In the genomic region with DNA sequence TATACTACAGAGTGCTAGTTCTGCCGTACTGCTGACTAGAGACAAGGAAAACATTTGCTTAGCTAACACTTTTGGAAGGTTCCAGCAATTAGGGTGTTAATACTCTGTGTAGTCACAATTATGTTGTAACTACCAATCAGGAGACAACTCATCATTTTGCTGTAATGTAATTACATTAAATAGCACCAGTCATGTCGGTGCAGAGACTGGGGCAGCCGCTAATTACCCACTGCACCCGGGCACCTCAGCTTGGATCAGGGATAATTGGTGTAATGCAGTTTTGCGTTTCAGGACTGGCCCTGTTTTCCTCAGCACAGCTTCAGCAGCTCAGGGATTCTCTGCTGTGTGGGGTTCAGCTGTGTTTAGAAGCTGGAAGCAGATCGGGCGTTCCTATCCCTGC, we compare ENCODE assay signal across 14 mouse cellular contexts. TPM values are rescaled to one million over a fixed set of nuclear protein-coding genes. Genes with fewer than 3 reads are reported as not detected.
A peak's percentile ranks its signal among the peaks of the same experiment; 100 is the strongest.
DNase-seq lines count a peak whose midpoint lies in the region; ATAC-seq and TF ChIP-seq lines count a peak whose summit lies in the region.
"Had no signal": no experiment of that assay in that cellular context is flagged by ENCODE, and none has a peak within 500 bp of the region (broad histone marks: within the 10 kb centered on the region; RNA-seq: fewer than 3 reads in every experiment).

No protein-coding gene starts in this region.

- peak; percentile 90 for ATAC-seq in forebrain, embryonic 11.5 days (replicated peaks; ENCODE audit: low FRiP score)
- ATAC-seq in embryonic facial prominence, embryonic 11.5 days (replicated peaks; ENCODE audit: insufficient number of reproducible peaks, low FRiP score, low TSS enrichment, low read depth), result peak; percentile 70
- peak; percentile 77 for ATAC-seq in hindbrain, embryonic 14.5 days (ENCODE audit: low FRiP score)
- no peak; the same call in 1 of the 2 replicates for ATAC-seq in midbrain, postnatal 0 days (ENCODE audit: low FRiP score)

- H3K4me2 ChIP-seq in forebrain, embryonic 11.5 days (ENCODE audit: low read depth, low read length, severe bottlenecking), result no peak overlapping the region
- H3K4me2 ChIP-seq in embryonic facial prominence, embryonic 11.5 days (ENCODE audit: low read depth, low read length), result no peak overlapping the region
- peak overlapping the region; percentile 4 for H3K4me2 ChIP-seq in hindbrain, embryonic 14.5 days (replicated peaks)
- no peak overlapping the region for H3K4me2 ChIP-seq in midbrain, postnatal 0 days (ENCODE audit: low read depth, low read length, poor library complexity, severe bottlenecking)

- WGBS in forebrain, embryonic 11.5 days, result 56% methylated on average over 7 of the region's 7 CpGs
- WGBS in forebrain, embryonic 10.5 days, result 67% methylated on average over 7 of the region's 7 CpGs
- 26% methylated on average over 7 of the region's 7 CpGs for WGBS in embryonic facial prominence, embryonic 11.5 days
- 54% methylated on average over 7 of the region's 7 CpGs for WGBS in hindbrain, embryonic 14.5 days
- WGBS in midbrain, postnatal 0 days, result 51% methylated on average over 7 of the region's 7 CpGs

- no peak overlapping the region for H3K4me3 ChIP-seq in forebrain, embryonic 11.5 days (ENCODE audit: low read depth, low read length)
- no peak overlapping the region for H3K4me3 ChIP-seq in forebrain, embryonic 10.5 days
- H3K4me3 ChIP-seq in embryonic facial prominence, embryonic 11.5 days (ENCODE audit: low read depth, low read length), result no peak overlapping the region
- no peak overlapping the region for H3K4me3 ChIP-seq in hindbrain, embryonic 14.5 days (replicated peaks; ENCODE audit: low read length)
- no peak overlapping the region for H3K4me3 ChIP-seq in midbrain, postnatal 0 days (ENCODE audit: low read depth, low read length)

- no peak overlapping the region for H3K27ac ChIP-seq in forebrain, embryonic 11.5 days (ENCODE audit: low read depth, low read length)
- no peak overlapping the region for H3K27ac ChIP-seq in forebrain, embryonic 10.5 days
- H3K27ac ChIP-seq in embryonic facial prominence, embryonic 11.5 days (replicated peaks; ENCODE audit: low read depth, low read length), result no peak overlapping the region
- no peak overlapping the region for H3K27ac ChIP-seq in hindbrain, embryonic 14.5 days
- H3K27ac ChIP-seq in midbrain, postnatal 0 days (ENCODE audit: low read depth, low read length), result no peak overlapping the region
- H3K27ac ChIP-seq: macrophage had no signal

- H3K9me3 ChIP-seq in forebrain, embryonic 11.5 days (ENCODE audit: control insufficient read depth, low read length), result no peaks in the 10 kb centered on the region
- H3K9me3 ChIP-seq in forebrain, embryonic 10.5 days, result no peaks in the 10 kb centered on the region
- no peaks in the 10 kb centered on the region for H3K9me3 ChIP-seq in embryonic facial prominence, embryonic 11.5 days (replicated peaks; ENCODE audit: control insufficient read depth, low read length)
- no peaks in the 10 kb centered on the region for H3K9me3 ChIP-seq in hindbrain, embryonic 14.5 days (ENCODE audit: control insufficient read depth, low read length)
- no peaks in the 10 kb centered on the region for H3K9me3 ChIP-seq in midbrain, postnatal 0 days (ENCODE audit: low read length)

- no peak for DNase-seq in forebrain, embryonic 11.5 days (ENCODE audit: low spot score)
- no peak for DNase-seq in forebrain, embryonic 10.5 days (ENCODE audit: extremely low spot score, low spot score)
- peak; percentile 32 for DNase-seq in embryonic facial prominence, embryonic 11.5 days (ENCODE audit: low spot score)
- DNase-seq in hindbrain, embryonic 14.5 days (ENCODE audit: low spot score), result no peak
- DNase-seq in midbrain, postnatal 0 days (ENCODE audit: low spot score), result peak; percentile 33
- DNase-seq in cerebellum, adult 9-10 months, result no peak
- DNase-seq in adrenal gland, postnatal 25 days, result no peak
- no peak for DNase-seq in lung, postnatal 4 days
- DNase-seq: cerebellum, adult 11-12 months; heart, adult 18-20 months; heart, postnatal 10 days; kidney, adult 11 months; right cerebral cortex, adult 18-20 months had no signal

- no peak for TF ChIP-seq CTCF in midbrain, postnatal 0 days (IDR thresholded peaks at IDR 0.05)

- H3K4me1 ChIP-seq in forebrain, embryonic 11.5 days (replicated peaks; ENCODE audit: control insufficient read depth, insufficient read depth, low read length), result peaks cover 2% of the 10 kb centered on the region; the same call in 1 of the 2 replicates
- H3K4me1 ChIP-seq in forebrain, embryonic 10.5 days, result peaks cover 5% of the 10 kb centered on the region; the same call in 1 of the 2 replicates
- no peaks in the 10 kb centered on the region for H3K4me1 ChIP-seq in embryonic facial prominence, embryonic 11.5 days (ENCODE audit: control insufficient read depth, insufficient read depth, low read length)
- no peaks in the 10 kb centered on the region; the same call in 1 of the 2 replicates for H3K4me1 ChIP-seq in hindbrain, embryonic 14.5 days (replicated peaks; ENCODE audit: control insufficient read depth, insufficient read depth, low read length)
- H3K4me1 ChIP-seq in midbrain, postnatal 0 days (ENCODE audit: insufficient read depth, low read length), result no peaks in the 10 kb centered on the region

- H3K9ac ChIP-seq in forebrain, embryonic 11.5 days (ENCODE audit: low read length), result no peak overlapping the region
- no peak overlapping the region for H3K9ac ChIP-seq in embryonic facial prominence, embryonic 11.5 days (replicated peaks; ENCODE audit: low read length)
- no peak overlapping the region for H3K9ac ChIP-seq in hindbrain, embryonic 14.5 days
- H3K9ac ChIP-seq in midbrain, postnatal 0 days (replicated peaks; ENCODE audit: low read length, poor library complexity, severe bottlenecking), result no peak overlapping the region

- no peaks in the 10 kb centered on the region for H3K36me3 ChIP-seq in forebrain, embryonic 11.5 days (ENCODE audit: control insufficient read depth, insufficient read depth, low read length)
- no peaks in the 10 kb centered on the region for H3K36me3 ChIP-seq in forebrain, embryonic 10.5 days (replicated peaks)
- no peaks in the 10 kb centered on the region for H3K36me3 ChIP-seq in embryonic facial prominence, embryonic 11.5 days (replicated peaks; ENCODE audit: control insufficient read depth, insufficient read depth, low read depth, low read length)
- H3K36me3 ChIP-seq in hindbrain, embryonic 14.5 days (replicated peaks; ENCODE audit: control insufficient read depth, insufficient read depth), result no peaks in the 10 kb centered on the region
- no peaks in the 10 kb centered on the region for H3K36me3 ChIP-seq in midbrain, postnatal 0 days (ENCODE audit: insufficient read depth, low read length)

- H3K27me3 ChIP-seq in forebrain, embryonic 11.5 days (ENCODE audit: control insufficient read depth, insufficient read depth, low read length), result no peaks in the 10 kb centered on the region
- H3K27me3 ChIP-seq in forebrain, embryonic 10.5 days (ENCODE audit: poor library complexity, severe bottlenecking), result no peaks in the 10 kb centered on the region
- H3K27me3 ChIP-seq in embryonic facial prominence, embryonic 11.5 days (ENCODE audit: control insufficient read depth, insufficient read depth, low read length), result no peaks in the 10 kb centered on the region
- no peaks in the 10 kb centered on the region for H3K27me3 ChIP-seq in hindbrain, embryonic 14.5 days (ENCODE audit: control insufficient read depth, insufficient read depth, low read length)
- no peaks in the 10 kb centered on the region for H3K27me3 ChIP-seq in midbrain, postnatal 0 days (ENCODE audit: insufficient read depth, low read length)

RNA-seq across cellular contexts. Expression of a gene that starts 46.1 kb away (rescaled TPM):
- polyA plus RNA-seq in forebrain, embryonic 11.5 days (2014; fragmentation: Nextera tagmentation; extraction: Ambion mirVana), result 249 and 252 TPM in 2 replicates
- 239 and 258 TPM in 2 replicates for polyA plus RNA-seq in forebrain, embryonic 10.5 days (2016; fragmentation: Nextera tagmentation; extraction: Ambion mirVana)
- 259 and 274 TPM in 2 replicates for polyA plus RNA-seq in embryonic facial prominence, embryonic 11.5 days (2014; fragmentation: Nextera tagmentation; extraction: Ambion mirVana)
- 118 and 129 TPM in 2 replicates for polyA plus RNA-seq in hindbrain, embryonic 14.5 days (2014; fragmentation: Nextera tagmentation; extraction: Ambion mirVana)
- total RNA-seq in midbrain, postnatal 0 days (2014; rRNA removed), result 47.4 and 56.4 TPM in 2 replicates
- polyA plus RNA-seq in midbrain, postnatal 0 days (2015; fragmentation: Nextera tagmentation; extraction: Ambion mirVana), result 59.4 and 63.1 TPM in 2 replicates
- total RNA-seq in adrenal gland, postnatal 25 days (2021), result 77.6 and 81.7 TPM in 2 replicates

Comparison
In these comparisons a context has a peak if more than half of its experiments do, and no peak if none do; other contexts are left out.
1. DNase-seq: peak in embryonic facial prominence, embryonic 11.5 days (single experiment) and midbrain, postnatal 0 days (single experiment); none in forebrain, embryonic 11.5 days (single experiment), forebrain, embryonic 10.5 days (single experiment), hindbrain, embryonic 14.5 days (single experiment), cerebellum, adult 9-10 months (single experiment), adrenal gland, postnatal 25 days (single experiment) and lung, postnatal 4 days (0 of 2).